Mouse (Mus musculus) lung, embryonic 14.5 days (tissue): ENCODE results near the gene Hprt. TPM values are rescaled to one million over a fixed set of nuclear protein-coding genes. Genes with fewer than 3 reads are reported as not detected.
A peak's percentile ranks its signal among the peaks of the same experiment; 100 is the strongest.

Experiments used
- ATAC-seq: fragments of 200-750 bp; cut with Nextera tagmentation; 2 replicates; pipeline ENCODE4 v1.8.0; 2017; ENCODE audit warnings: mild to moderate bottlenecking, moderate TSS enrichment, moderate library complexity; ENCODE audit not compliant: insufficient read depth
- DNase-seq: peaks from one replicate; pipeline ENCODE4 v3.0.0-alpha.2; 2015
- H3K27ac ChIP-seq: fragments of 300-500 bp; sonication (generic); 2 replicates; pipeline ENCODE4 v1.5.1; 2014; ENCODE audit warnings: low read depth, mild to moderate bottlenecking, moderate library complexity
- H3K27me3 ChIP-seq: fragments of 300-500 bp; sonication (generic); 2 replicates; pipeline ENCODE4 v1.6.1; 2014; ENCODE audit warnings: low read length, control low read depth; ENCODE audit not compliant: insufficient read depth
- H3K36me3 ChIP-seq: fragments of 300-500 bp; sonication (generic); 2 replicates; pipeline ENCODE4 v1.6.1; 2014; ENCODE audit warnings: control low read depth; ENCODE audit not compliant: insufficient read depth
- H3K4me1 ChIP-seq: fragments of 300-500 bp; sonication (generic); 2 replicates; pipeline ENCODE4 v1.6.1; 2014; ENCODE audit warnings: antibody characterized with exemption, control low read depth; ENCODE audit not compliant: insufficient read depth
- H3K4me2 ChIP-seq: fragments of 300-500 bp; sonication (generic); 2 replicates; pipeline ENCODE4 v1.6.1; 2014; ENCODE audit warnings: mild to moderate bottlenecking
- H3K4me3 ChIP-seq: fragments of 300-500 bp; sonication (generic); 2 replicates; pipeline ENCODE4 v1.5.1; 2014; ENCODE audit warnings: low read depth, low read length
- H3K9ac ChIP-seq: fragments of 300-500 bp; sonication (generic); 2 replicates; pipeline ENCODE4 v1.6.1; 2014
- H3K9me3 ChIP-seq: fragments of 300-500 bp; sonication (generic); 2 replicates; pipeline ENCODE4 v1.6.1; 2016; ENCODE audit warnings: low read depth, low read length, control low read depth
- CTCF ChIP-seq: IDR thresholded peaks from 2 replicates; pipeline ENCODE4 v1.5.1; 2016; ENCODE audit warnings: antibody characterized with exemption, low read depth
- WGBS: fragments of 180-500 bp; shearing (Covaris S2); extraction: QIAGEN DNeasy Blood & Tissue Kit; methylation state at CpG from one replicate; pipeline ENCODE4 v1.1.7; 2014; 5-methylcytosine and 5-hydroxymethylcytosine counted together
- microRNA counts: library from miRNA; unstranded; fragments of <30 nt; microRNA quantifications from one replicate; lab custom pipeline; 2016
- microRNA-seq: library from miRNA; unstranded; fragments of <30 nt; microRNA quantifications from one replicate; pipeline ENCODE4, GENCODE M21; 2016; ENCODE audit warnings: borderline number of aligned reads
- polyA plus RNA-seq: library from polyadenylated mRNA; unstranded; fragments of >200 nt; fragmentation: Nextera tagmentation; extraction: Ambion mirVana; gene quantifications from 2 replicates; pipeline ENCODE4 v1.2.1, GENCODE M21; 2014

Hprt gene
- polyA plus RNA-seq, 1 experiment from 2014 or later, result 157 TPM

DNA sequence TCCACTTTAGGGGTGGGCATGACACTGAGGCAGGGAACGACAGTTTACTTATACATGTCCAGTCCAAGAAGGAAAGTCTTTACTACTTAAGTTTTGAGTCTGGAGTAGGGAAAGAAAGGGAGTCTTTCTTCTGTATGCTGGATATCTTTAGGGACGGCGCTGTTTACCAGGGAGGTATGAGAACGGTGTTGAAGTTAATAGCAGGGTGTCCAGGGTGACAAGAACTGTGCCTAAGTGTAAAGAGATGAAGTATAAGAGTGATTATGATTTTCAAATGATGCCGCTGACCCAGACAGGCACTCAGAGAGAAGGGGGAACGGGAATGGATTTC, 69.8 kb downstream of the Hprt start:
- TF ChIP-seq CTCF, result no peak

DNA sequence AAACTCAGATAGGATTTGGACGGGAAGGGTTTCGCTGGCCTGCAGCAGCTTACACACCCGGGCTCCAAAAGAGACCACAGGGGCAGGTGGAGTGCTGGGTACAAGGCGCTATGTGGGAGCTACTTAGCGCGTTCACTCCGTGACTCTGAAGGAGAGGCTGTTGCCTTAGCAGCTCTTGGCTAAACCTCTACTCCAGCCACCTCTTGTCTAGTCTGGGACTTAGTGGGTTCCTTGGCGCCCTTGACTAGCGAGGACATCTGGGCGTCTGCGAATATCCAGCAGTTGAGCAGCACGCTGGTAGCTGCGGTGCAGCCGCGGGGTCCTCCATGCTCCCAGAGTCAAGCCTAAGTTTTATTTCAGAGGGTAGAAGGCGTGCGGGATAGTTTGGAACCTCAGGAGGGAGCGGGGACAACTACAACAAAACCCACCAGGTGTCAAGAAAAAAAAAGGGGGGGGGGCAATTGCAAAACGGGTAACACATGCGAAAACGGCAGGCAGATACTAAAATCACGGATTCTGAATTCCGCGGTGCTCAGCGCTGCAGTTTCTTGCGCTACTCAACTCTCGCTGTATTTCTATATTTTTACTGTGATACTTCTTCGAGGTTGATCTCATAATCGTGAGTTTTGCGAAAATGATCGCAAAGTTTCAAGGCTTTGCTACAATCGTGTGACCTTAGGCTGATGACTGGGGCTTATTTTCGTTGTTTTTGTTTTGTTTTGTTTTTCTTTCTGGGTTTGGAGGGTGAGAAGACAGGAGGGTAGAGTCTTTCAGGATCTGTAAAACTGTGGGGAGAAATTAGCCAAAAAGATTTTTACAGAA, 70.7 kb downstream of the Hprt start:
- Histone ChIP-seq H3K27ac (peak overlapping the region; percentile 96; the same call in 1 of the 2 replicates), H3K36me3 (peaks cover 13% of the 10 kb centered on the region; the same call in 1 of the 2 replicates), H3K27me3 (no peaks in the 10 kb centered on the region), H3K4me1 (0 out of 2 replicates have a peak, but pooled peaks cover 3% of the 10 kb centered on the region), H3K9me3 (no peaks in the 10 kb centered on the region), H3K9ac (peak overlapping the region; percentile 53), H3K4me2 (peak overlapping the region; percentile 68), H3K4me3 (peak overlapping the region; percentile 57)
- DNase-seq (peak; percentile 53), ATAC-seq (no peak)
- 8% methylated on average over 33 of the region's 33 CpGs for WGBS
- TF ChIP-seq CTCF, result no peak

More for the DNA sequence above, 69.8 kb downstream of the Hprt start:
- no peak for ATAC-seq
- Histone ChIP-seq H3K4me1 (0 out of 2 replicates have a peak, but pooled peaks cover 3% of the 10 kb centered on the region), H3K9ac (peak overlapping the region; percentile 86), H3K36me3 (peaks cover 14% of the 10 kb centered on the region; the same call in 1 of the 2 replicates), H3K27ac (peak overlapping the region; percentile 96), H3K4me2 (peak overlapping the region; percentile 68), H3K27me3 (no peaks in the 10 kb centered on the region), H3K4me3 (peak overlapping the region; percentile 57), H3K9me3 (no peaks in the 10 kb centered on the region)
- WGBS, result 14% methylated on average over 6 of the region's 6 CpGs
- DNase-seq, result no peak

DNA sequence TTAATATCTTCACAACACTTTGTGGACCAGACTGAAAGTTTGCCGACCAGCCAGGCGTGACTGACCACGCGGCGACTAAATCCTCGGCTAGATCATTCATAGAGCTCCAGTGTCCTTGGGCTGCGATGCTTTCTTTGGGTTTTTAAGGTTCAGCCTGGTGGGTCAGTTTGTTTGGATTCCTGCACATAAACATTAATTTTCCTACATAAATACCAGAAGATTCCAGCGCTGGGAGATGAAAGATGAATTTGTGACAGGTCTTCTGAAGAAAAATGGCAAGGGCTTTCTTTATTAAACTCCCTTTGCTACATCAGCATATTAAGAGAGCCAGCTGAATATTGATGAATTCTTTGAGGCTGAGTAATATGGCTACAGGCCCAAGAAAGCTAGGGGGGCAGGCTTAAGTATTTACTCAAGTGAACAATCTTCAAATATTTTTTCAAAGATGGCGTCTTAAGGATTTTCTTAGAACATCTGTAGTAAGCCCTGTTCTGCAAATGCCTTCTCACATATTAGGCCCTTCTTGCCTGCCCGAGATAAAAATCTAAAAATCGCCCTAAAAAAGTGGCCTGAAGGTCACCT, 71.6 kb downstream of the Hprt start:
- Histone ChIP-seq H3K27me3 (no peaks in the 10 kb centered on the region), H3K4me1 (no peaks in the 10 kb centered on the region), H3K4me3 (peak overlapping the region; percentile 27; the same call in 1 of the 2 replicates), H3K9me3 (no peaks in the 10 kb centered on the region), H3K4me2 (peak overlapping the region; percentile 68), H3K9ac (no peak overlapping the region), H3K27ac (peak overlapping the region; percentile 66), H3K36me3 (peaks cover 5% of the 10 kb centered on the region; the same call in 1 of the 2 replicates)
- WGBS, result 20% methylated on average over 11 of the region's 11 CpGs
- no peak for TF ChIP-seq CTCF
- DNase-seq, result peak; percentile 67
- no peak for ATAC-seq

DNA sequence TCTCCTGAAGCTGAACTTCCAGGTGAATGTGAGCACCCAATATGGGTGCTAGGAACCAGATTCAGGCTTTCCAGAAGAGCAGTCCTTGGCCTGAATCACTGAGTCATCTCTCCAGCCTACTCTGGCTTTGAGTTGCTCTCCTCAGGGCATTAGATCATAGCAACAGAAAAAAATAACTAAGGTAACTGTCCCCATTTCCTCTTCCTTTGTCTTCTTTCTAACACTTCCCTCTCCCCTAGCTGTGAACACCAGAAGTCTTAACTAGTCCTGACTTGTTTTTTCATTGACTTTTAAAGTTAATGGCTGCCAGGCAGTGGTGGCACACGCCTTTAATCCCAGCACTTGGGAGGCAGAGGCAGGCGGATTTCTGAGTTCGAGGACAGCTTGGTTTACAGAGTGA, 76.5 kb downstream of the Hprt start:
- no peak for ATAC-seq
- TF ChIP-seq CTCF, result no peak

More for the DNA sequence above, 76.5 kb downstream of the Hprt start:
- Histone ChIP-seq H3K27ac (no peak overlapping the region), H3K4me2 (no peak overlapping the region), H3K9ac (no peak overlapping the region), H3K27me3 (no peaks in the 10 kb centered on the region), H3K36me3 (no peaks in the 10 kb centered on the region), H3K9me3 (no peaks in the 10 kb centered on the region), H3K4me3 (no peak overlapping the region), H3K4me1 (no peaks in the 10 kb centered on the region)
- DNase-seq, result no peak
- 83% methylated on average over 3 of the region's 3 CpGs for WGBS

MicroRNAs encoded within 50 kb of the gene (microRNA counts, 519-probe panel; counts per million panel counts)
- microRNA mmu-miR-322 (lab: Ali Mortazavi, UCI) (4,524 counts per million, percentile 93 among the panel's probes with 10 or more counts), microRNA mmu-miR-351 (lab: Ali Mortazavi, UCI) (3,625 counts per million, percentile 75 among the panel's probes with 10 or more counts), microRNA mmu-miR-450a-3p (lab: Ali Mortazavi, UCI) (30.5 counts per million), microRNA mmu-miR-450a-5p (lab: Ali Mortazavi, UCI) (4,372 counts per million, percentile 91 among the panel's probes with 10 or more counts), microRNA mmu-miR-450b-3p (lab: Ali Mortazavi, UCI) (2,696 counts per million, percentile 50 among the panel's probes with 10 or more counts), microRNA mmu-miR-450b-5p (lab: Ali Mortazavi, UCI) (30.5 counts per million), microRNA mmu-miR-503 (lab: Ali Mortazavi, UCI) (2,605 counts per million, percentile 48 among the panel's probes with 10 or more counts), microRNA mmu-miR-542-3p (lab: Ali Mortazavi, UCI) (2,452 counts per million, percentile 42 among the panel's probes with 10 or more counts), microRNA mmu-miR-542-5p (lab: Ali Mortazavi, UCI) (3,016 counts per million, percentile 57 among the panel's probes with 10 or more counts)

Small RNA genes lying within 50 kb of the gene (microRNA-seq; reads per million reads assigned to microRNA genes)
- gene Mir322 (61,768 reads per million, percentile 99 among the genes with 10 or more reads in this experiment), gene Mir351 (9,849 reads per million, percentile 94 among the genes with 10 or more reads in this experiment), gene Mir450-1 (50.1 reads per million, percentile 41 among the genes with 10 or more reads in this experiment), gene Mir450-2 (26.1 reads per million, percentile 35 among the genes with 10 or more reads in this experiment), gene Mir450b (406 reads per million, percentile 64 among the genes with 10 or more reads in this experiment), gene Mir503 (2,408 reads per million, percentile 81 among the genes with 10 or more reads in this experiment), gene Mir542 (1,286 reads per million, percentile 74 among the genes with 10 or more reads in this experiment)

Other genes with a start within 250 kb of the Hprt start
- gene Ccdc160, start 196.9 kb upstream of the Hprt start, polyA plus RNA-seq, result 1.9 and 2.7 TPM in 2 replicates
- 55.1 and 56.5 TPM in 2 replicates for gene Phf6, start 75.9 kb upstream of the Hprt start, polyA plus RNA-seq